Mouse (Mus musculus): Measurements from ENCODE around the gene Mrpl11.

GRCm38 (mm10) chr19:5014961-5015398 is 53.0 kb downstream of the Mrpl11 start:
- TF ChIP-seq ZC3H11A (IDR thresholded peaks at IDR 0.05; ENCODE audit: borderline replicate concordance, low read depth, low read length) (no peak), CHD2 (IDR thresholded peaks at IDR 0.05; ENCODE audit: low read depth, low read length) (no peak), ZNF384 (IDR thresholded peaks at IDR 0.05; ENCODE audit: low read depth, low read length) (no peak), HCFC1 (IDR thresholded peaks at IDR 0.05; ENCODE audit: borderline replicate concordance, insufficient read depth, low read length) (no peak), MAFK (IDR thresholded peaks at IDR 0.05; ENCODE audit: insufficient read depth, low read depth, low read length) (no peak)
